Mouse (Mus musculus) T-helper 2 cell (primary cell): ENCODE results near the gene Tpra1.

Experiments used
- in situ Hi-C: fragments of 300-600 bp; cut with MboI, MseI; formaldehyde crosslinking; loops from one replicate; pipeline ENCODE4 v1.15.1; 2025; ENCODE audit warnings: high pct_unique_total_duplicates

Gene Tpra1

GRCm38 (mm10) chr6:88890832-88891231, 11.2 kb upstream of the Tpra1 start:
- in situ Hi-C loops, result no loop called here

GRCm38 (mm10) chr6:88893559-88893958, 8.5 kb upstream of the Tpra1 start:
- in situ Hi-C loops, result no loop called here

GRCm38 (mm10) chr6:88895943-88896342, 6.1 kb upstream of the Tpra1 start:
- in situ Hi-C loops, result no loop called here

- in situ Hi-C loops, result no loop called here
Observed at GRCm38 (mm10) chr6:88897246-88897645, 4.8 kb upstream of the Tpra1 start.

GRCm38 (mm10) chr6:88898534-88899048, 3.5 kb upstream of the Tpra1 start, which contains the start of gene Mcm2:
Mcm2 (minus strand) TSS chr6:88898780.
- in situ Hi-C loops, result no loop called here

GRCm38 (mm10) chr6:88899086-88899485, 3.0 kb upstream of the Tpra1 start:
- in situ Hi-C loops, result no loop called here

GRCm38 (mm10) chr6:88899628-88900027, 2.4 kb upstream of the Tpra1 start:
- in situ Hi-C loops, result loop anchor here (5.0 to 25.0 kb wide), 2 partner anchors 57 to 1838 kb away; partner anchors contain the start of gene Abtb1

- in situ Hi-C loops, result loop anchor here (5.0 to 25.0 kb wide), 2 partner anchors 59 to 1836 kb away; partner anchors contain the start of gene Abtb1
Observed at GRCm38 (mm10) chr6:88901471-88901870, 580 bp upstream of the Tpra1 start.

GRCm38 (mm10) chr6:88903708-88904107, 1.7 kb downstream of the Tpra1 start:
- in situ Hi-C loops, result loop anchor here (5.0 to 25.0 kb wide), 2 partner anchors 61 to 1834 kb away; partner anchors contain the start of gene Abtb1

- in situ Hi-C loops, result loop anchor here (5.0 to 25.0 kb wide), 2 partner anchors 62 to 1833 kb away; partner anchors contain the start of gene Abtb1
Observed at GRCm38 (mm10) chr6:88904456-88904974, 2.5 kb downstream of the Tpra1 start.

- in situ Hi-C loops, result loop anchor here (5.0 to 25.0 kb wide), 2 partner anchors 97 to 1832 kb away; no protein-coding TSS in a partner anchor
Observed at GRCm38 (mm10) chr6:88905042-88905441, 3.0 kb downstream of the Tpra1 start.

- in situ Hi-C loops, result loop anchor here (5.0 to 25.0 kb wide), 2 partner anchors 96 to 1831 kb away; no protein-coding TSS in a partner anchor
Observed at GRCm38 (mm10) chr6:88906369-88907108, 4.5 kb downstream of the Tpra1 start.

GRCm38 (mm10) chr6:88909151-88909550, 7.1 kb downstream of the Tpra1 start:
- in situ Hi-C loops, result loop anchor here (5.0 to 25.0 kb wide), 2 partner anchors 93 to 1828 kb away; no protein-coding TSS in a partner anchor

GRCm38 (mm10) chr6:88913022-88913421, 11.0 kb downstream of the Tpra1 start:
- in situ Hi-C loops, result loop anchor here (25.0 kb wide), 1 partner anchor 1824 kb away; no protein-coding TSS in a partner anchor

GRCm38 (mm10) chr6:88913440-88913839, 11.4 kb downstream of the Tpra1 start:
- in situ Hi-C loops, result loop anchor here (25.0 kb wide), 1 partner anchor 1824 kb away; no protein-coding TSS in a partner anchor

- in situ Hi-C loops, result loop anchor here (25.0 kb wide), 1 partner anchor 1823 kb away; no protein-coding TSS in a partner anchor
Observed at GRCm38 (mm10) chr6:88914799-88915198, 12.7 kb downstream of the Tpra1 start.

- in situ Hi-C loops, result loop anchor here (25.0 kb wide), 1 partner anchor 1822 kb away; no protein-coding TSS in a partner anchor
Observed at GRCm38 (mm10) chr6:88915510-88915909, 13.5 kb downstream of the Tpra1 start.

GRCm38 (mm10) chr6:88916153-88916552, 14.1 kb downstream of the Tpra1 start:
- in situ Hi-C loops, result loop anchor here (25.0 kb wide), 1 partner anchor 1821 kb away; no protein-coding TSS in a partner anchor

- in situ Hi-C loops, result loop anchor here (25.0 kb wide), 1 partner anchor 1818 kb away; no protein-coding TSS in a partner anchor
Observed at GRCm38 (mm10) chr6:88918802-88919201, 16.8 kb downstream of the Tpra1 start.

- in situ Hi-C loops, result loop anchor here (25.0 kb wide), 1 partner anchor 1813 kb away; no protein-coding TSS in a partner anchor
Observed at GRCm38 (mm10) chr6:88924502-88925275, 22.6 kb downstream of the Tpra1 start.

GRCm38 (mm10) chr6:88925640-88926205, 23.7 kb downstream of the Tpra1 start:
- in situ Hi-C loops, result no loop called here
